Mouse (Mus musculus): ENCODE measurements around the gene Tnni3k. TPM values are rescaled to one million over a fixed set of nuclear protein-coding genes. Genes with fewer than 3 reads are reported as not detected.
A peak's percentile ranks its signal among the peaks of the same experiment; 100 is the strongest.

The Tnni3k gene
- 0.09 TPM in 1 of 2 replicates, not detected in the other for polyA plus RNA-seq (2015; fragmentation: Nextera tagmentation; extraction: Ambion mirVana)

DNA sequence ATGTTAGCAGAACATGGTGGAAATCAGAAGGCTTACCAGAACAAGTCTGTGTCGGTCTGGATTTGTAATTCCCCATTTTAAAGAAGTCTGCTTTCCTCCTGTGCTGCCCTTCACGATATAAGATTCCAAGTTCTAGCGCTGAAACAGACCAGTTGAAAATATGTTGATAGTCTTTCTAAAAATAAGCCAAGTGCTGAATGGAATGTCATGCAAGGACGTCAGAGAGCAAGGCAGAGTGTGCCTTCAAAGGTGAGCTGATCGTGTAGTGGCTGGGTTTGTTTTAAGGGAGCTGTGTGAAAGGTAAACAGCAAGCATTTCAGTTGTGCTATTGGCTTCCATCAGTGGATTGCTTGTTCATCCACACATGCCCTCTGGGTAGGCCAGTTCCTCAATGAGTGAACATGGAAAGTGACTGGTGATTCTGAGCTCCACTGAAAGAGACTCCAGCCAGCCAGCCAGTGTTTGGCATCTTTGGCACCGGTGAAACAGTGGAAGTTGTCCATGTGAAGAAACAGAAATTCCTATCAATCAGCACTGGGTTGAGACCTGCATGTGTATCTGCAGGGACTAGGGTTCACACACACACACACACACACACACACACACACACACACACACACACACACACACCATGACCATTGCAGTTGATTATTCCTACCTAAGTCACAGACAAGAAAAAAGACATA, at the start of gene Tnni3k:
Tnni3k (minus strand) TSS at position 177 of the 686 bp plus-strand sequence.
- no peaks in the 10 kb centered on the region for H3K9me3 ChIP-seq (replicated peaks)
- H3K27ac ChIP-seq: no peak within 1 kb of the TSS
- DNase-seq (no peak), ATAC-seq (ENCODE audit: low read depth) (no peak)
- H3K9ac ChIP-seq: no peak within 1 kb of the TSS
- WGBS (ENCODE audit: insufficient replicate concordance): 63% methylated on average over 6 of the region's 6 CpGs
- H3K4me2 ChIP-seq: no peak within 1 kb of the TSS
- H3K4me1 ChIP-seq (replicated peaks): no peaks in the 10 kb centered on the region
- no peak within 1 kb of the TSS for H3K4me3 ChIP-seq (replicated peaks)
- no peaks in the 10 kb centered on the region for H3K27me3 ChIP-seq
- no peaks in the 10 kb centered on the region for H3K36me3 ChIP-seq

DNA sequence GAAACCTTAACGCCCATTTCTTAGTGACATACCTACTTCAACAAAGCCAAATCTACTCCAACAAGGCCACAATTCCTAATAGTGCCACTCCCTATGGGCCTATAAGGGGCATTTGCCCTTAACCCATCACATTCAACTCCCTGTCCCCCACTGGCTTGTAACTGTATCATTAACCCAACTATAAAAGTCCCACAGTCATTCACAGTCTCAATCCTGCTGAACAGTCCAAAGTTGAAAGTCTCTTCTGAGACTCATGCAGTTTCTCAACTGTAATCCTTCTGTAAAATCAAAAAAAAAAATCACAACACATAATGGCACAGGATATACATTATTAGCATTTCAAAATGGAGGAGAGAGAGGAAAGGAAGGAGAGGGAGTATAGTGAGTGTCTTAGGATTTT, 44.1 kb upstream of the Tnni3k start:
- ATAC-seq (ENCODE audit: low read depth) (no peak), DNase-seq (no peak)
- H3K9me3 ChIP-seq (replicated peaks): no peaks in the 10 kb centered on the region
- no peak overlapping the region for H3K9ac ChIP-seq
- H3K4me1 ChIP-seq (replicated peaks): no peaks in the 10 kb centered on the region
- H3K4me3 ChIP-seq (replicated peaks): no peak overlapping the region
- no peak overlapping the region for H3K27ac ChIP-seq
- 68% methylated on average over 1 of the region's 1 CpGs for WGBS (ENCODE audit: insufficient replicate concordance)
- H3K27me3 ChIP-seq: no peaks in the 10 kb centered on the region
- no peaks in the 10 kb centered on the region for H3K36me3 ChIP-seq
- H3K4me2 ChIP-seq: no peak overlapping the region

DNA sequence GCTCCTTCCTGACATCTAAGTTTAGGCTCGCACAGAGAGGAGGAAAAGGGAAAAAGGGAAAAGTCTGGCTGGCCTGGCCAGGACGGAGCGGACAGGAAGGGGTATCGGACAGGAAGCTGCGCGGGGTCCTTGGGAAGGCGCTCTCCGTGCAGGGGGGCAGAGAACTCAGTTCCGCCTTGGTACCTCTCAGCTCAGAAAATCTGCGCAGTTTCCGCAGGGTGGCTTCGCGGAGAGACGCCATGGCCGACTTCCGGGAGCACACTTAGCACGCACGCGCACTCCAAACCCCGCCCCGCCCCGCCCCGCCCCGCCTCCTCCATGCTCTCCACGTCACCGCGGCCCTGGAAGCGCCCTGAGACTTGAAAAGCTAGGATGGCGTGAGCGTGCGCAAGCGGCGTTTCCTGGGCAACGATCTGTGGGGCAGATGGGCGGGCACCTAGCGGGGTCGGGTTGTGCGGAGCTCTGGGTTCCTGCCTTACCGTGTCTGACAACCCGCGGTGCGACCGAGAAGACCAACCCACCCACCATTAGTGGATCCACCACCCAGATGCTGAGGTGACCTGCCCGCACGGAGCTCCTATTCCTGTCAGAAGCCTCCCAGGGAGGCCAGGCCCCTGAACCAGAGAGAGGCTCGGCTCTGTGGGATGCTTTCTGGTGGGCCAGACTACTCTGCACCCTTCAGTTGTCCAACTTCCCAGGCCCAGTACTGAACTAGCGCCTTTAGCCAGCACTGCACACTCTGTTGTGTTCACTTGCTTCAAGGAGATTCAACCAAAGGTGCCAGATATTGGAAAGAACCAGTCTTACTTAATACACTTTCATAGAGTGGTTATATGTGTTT, 38.1 kb upstream of the Tnni3k start, which contains the start of the genes Fpgt and Lrriq3:
Fpgt (minus strand) TSS at position 288 of the 841 bp plus-strand sequence.
Lrriq3 (plus strand) TSS at position 319 of the 841 bp plus-strand sequence.
- H3K4me1 ChIP-seq (replicated peaks): peaks cover 14% of the 10 kb centered on the region
- peak within 1 kb of the TSS; percentile 47 for H3K27ac ChIP-seq
- whole genome bisulfite sequencing (ENCODE audit: insufficient replicate concordance): 1% methylated on average over 45 of the region's 47 CpGs
- peak within 1 kb of the TSS; percentile 72 for H3K9ac ChIP-seq
- ATAC-seq (ENCODE audit: low read depth): peak; percentile 99
- H3K4me2 ChIP-seq: peak within 1 kb of the TSS; percentile 80
- H3K27me3 ChIP-seq: no peaks in the 10 kb centered on the region
- H3K9me3 ChIP-seq (replicated peaks): no peaks in the 10 kb centered on the region
- no peaks in the 10 kb centered on the region for H3K36me3 ChIP-seq
- H3K4me3 ChIP-seq (replicated peaks): peak within 1 kb of the TSS; percentile 71
- DNase-seq: peak; percentile 76

DNA sequence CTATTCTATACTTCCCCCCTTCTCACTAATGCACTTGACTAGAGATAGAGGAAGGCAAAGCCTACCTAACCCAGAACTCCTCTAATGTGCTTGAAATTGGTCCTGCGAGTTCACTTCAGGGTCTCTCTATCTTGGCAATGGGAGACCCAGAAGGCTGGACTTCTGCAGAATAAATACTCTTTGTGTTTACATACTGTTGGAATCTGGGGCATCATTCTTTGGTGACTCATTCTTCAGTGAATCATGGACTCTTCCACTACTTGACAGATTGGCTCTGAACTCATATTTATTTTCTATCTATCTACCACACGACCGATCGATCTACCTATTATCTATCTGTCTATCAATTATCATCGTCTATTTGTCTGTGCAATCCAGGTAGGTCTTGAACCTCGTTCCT, 36.9 kb upstream of the Tnni3k start:
- no peak overlapping the region for H3K9ac ChIP-seq
- H3K4me1 ChIP-seq (replicated peaks): peaks cover 14% of the 10 kb centered on the region
- 82% methylated on average over 6 of the region's 6 CpGs for WGBS (ENCODE audit: insufficient replicate concordance)
- H3K4me2 ChIP-seq: peak overlapping the region; percentile 80
- DNase-seq (no peak), ATAC-seq (ENCODE audit: low read depth) (no peak)
- H3K36me3 ChIP-seq: peaks cover 8% of the 10 kb centered on the region
- no peak overlapping the region for H3K27ac ChIP-seq
- H3K27me3 ChIP-seq: no peaks in the 10 kb centered on the region
- no peaks in the 10 kb centered on the region for H3K9me3 ChIP-seq (replicated peaks)
- H3K4me3 ChIP-seq (replicated peaks): peak overlapping the region; percentile 71; the same call in 1 of the 2 replicates

DNA sequence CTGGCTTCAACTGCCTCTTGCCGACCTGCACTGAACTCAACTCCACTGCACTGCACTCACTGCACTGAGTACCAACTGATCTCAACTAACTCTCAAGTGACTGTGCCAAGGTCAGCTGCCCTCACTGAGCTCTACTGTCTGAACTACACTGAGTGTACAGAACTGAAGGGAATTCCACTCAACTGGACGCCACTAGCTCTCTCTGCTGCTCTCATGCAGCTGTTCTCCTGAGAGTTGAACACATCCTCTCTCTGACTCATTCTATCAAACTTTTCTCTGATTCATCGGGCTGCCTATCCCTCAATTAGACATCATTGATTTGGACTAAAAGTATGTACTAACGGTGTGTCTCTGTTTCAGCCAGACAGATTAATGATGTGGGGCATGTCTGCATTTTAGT, 22.7 kb upstream of the Tnni3k start:
- Histone ChIP-seq H3K27me3 (no peaks in the 10 kb centered on the region), H3K9me3 (replicated peaks) (no peaks in the 10 kb centered on the region), H3K4me2 (no peak overlapping the region), H3K36me3 (no peaks in the 10 kb centered on the region), H3K27ac (no peak overlapping the region), H3K4me3 (replicated peaks) (no peak overlapping the region), H3K4me1 (replicated peaks) (no peaks in the 10 kb centered on the region), H3K9ac (no peak overlapping the region)
- WGBS (ENCODE audit: insufficient replicate concordance): 60% methylated on average over 4 of the region's 4 CpGs
- DNase-seq (no peak), ATAC-seq (ENCODE audit: low read depth) (no peak)

GRCm38 (mm10) chr3:155059449-155059822, 4.2 kb upstream of the Tnni3k start:
- H3K27me3 ChIP-seq: no peaks in the 10 kb centered on the region
- H3K4me3 ChIP-seq (replicated peaks): no peak overlapping the region
- H3K27ac ChIP-seq: no peak overlapping the region
- no peak overlapping the region for H3K4me2 ChIP-seq
- ATAC-seq (ENCODE audit: low read depth) (no peak), DNase-seq (no peak)
- no peaks in the 10 kb centered on the region for H3K4me1 ChIP-seq (replicated peaks)
- H3K9me3 ChIP-seq (replicated peaks): no peaks in the 10 kb centered on the region
- H3K36me3 ChIP-seq: no peaks in the 10 kb centered on the region
- H3K9ac ChIP-seq: no peak overlapping the region

GRCm38 (mm10) chr3:155058800-155059448, 3.7 kb upstream of the Tnni3k start:
- no peak for DNase-seq
- Histone ChIP-seq H3K4me3 (replicated peaks) (no peak overlapping the region), H3K27ac (no peak overlapping the region), H3K9ac (no peak overlapping the region), H3K9me3 (replicated peaks) (no peaks in the 10 kb centered on the region), H3K27me3 (no peaks in the 10 kb centered on the region), H3K4me2 (no peak overlapping the region), H3K4me1 (replicated peaks) (no peaks in the 10 kb centered on the region), H3K36me3 (no peaks in the 10 kb centered on the region)
- WGBS (ENCODE audit: insufficient replicate concordance): 51% methylated on average over 6 of the region's 6 CpGs
- ATAC-seq (ENCODE audit: low read depth): no peak

DNA sequence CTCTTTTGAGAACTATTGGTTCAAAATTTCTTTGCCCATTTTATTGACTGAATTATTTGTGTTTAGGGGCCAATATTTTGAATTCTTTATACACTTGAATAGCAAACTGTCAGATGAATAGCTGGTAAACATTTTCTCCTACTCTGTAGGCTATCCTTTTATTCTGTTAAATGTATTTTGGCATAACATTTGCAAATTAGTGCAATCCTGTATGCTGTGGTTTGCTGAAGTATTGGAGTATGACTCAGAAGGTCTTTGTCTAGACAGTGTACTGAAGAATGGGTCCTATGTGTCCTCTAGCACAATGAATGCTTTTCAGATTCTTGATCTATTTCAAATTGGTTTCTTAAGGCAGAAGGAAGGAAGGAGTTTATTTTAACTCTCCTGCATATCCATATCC, 2.4 kb upstream of the Tnni3k start:
- Histone ChIP-seq H3K36me3 (no peaks in the 10 kb centered on the region), H3K9ac (no peak overlapping the region), H3K4me2 (no peak overlapping the region), H3K9me3 (replicated peaks) (no peaks in the 10 kb centered on the region), H3K27me3 (no peaks in the 10 kb centered on the region), H3K27ac (no peak overlapping the region), H3K4me1 (replicated peaks) (no peaks in the 10 kb centered on the region), H3K4me3 (replicated peaks) (no peak overlapping the region)
- no peak for DNase-seq
- no peak for ATAC-seq (ENCODE audit: low read depth)

DNA sequence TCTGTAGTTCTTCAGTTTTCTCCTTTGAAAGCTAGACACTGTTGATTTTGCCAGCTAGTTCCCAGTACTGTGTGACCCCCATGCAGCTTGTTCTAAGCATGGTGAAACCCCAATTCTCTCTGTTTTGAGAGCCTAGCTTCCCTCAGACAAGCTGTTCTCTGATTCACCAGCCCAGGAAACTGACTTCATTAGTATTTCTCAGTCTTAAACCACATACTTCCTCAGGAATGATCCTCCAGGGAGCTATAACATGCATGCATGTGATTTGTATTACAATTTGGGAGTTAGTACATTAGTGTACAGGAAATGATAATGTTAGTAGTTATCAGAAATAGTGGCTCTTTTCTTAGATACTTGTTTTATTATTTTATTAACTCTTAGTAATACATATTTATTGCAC, 1.4 kb upstream of the Tnni3k start:
- H3K27ac ChIP-seq: no peak overlapping the region
- no peak for ATAC-seq (ENCODE audit: low read depth)
- no peaks in the 10 kb centered on the region for H3K27me3 ChIP-seq

GRCm38 (mm10) chr3:155053189-155053588, 2.0 kb downstream of the Tnni3k start:
- WGBS (ENCODE audit: insufficient replicate concordance): 31% methylated on average over 1 of the region's 1 CpGs
- no peak for DNase-seq
- H3K36me3 ChIP-seq: no peaks in the 10 kb centered on the region
- H3K9me3 ChIP-seq (replicated peaks): no peaks in the 10 kb centered on the region
- H3K27me3 ChIP-seq: no peaks in the 10 kb centered on the region
- no peaks in the 10 kb centered on the region for H3K4me1 ChIP-seq (replicated peaks)
- ATAC-seq (ENCODE audit: low read depth): no peak
- H3K4me2 ChIP-seq: no peak overlapping the region
- no peak overlapping the region for H3K4me3 ChIP-seq (replicated peaks)
- no peak overlapping the region for H3K9ac ChIP-seq
- H3K27ac ChIP-seq: no peak overlapping the region

More for the DNA sequence above, 1.4 kb upstream of the Tnni3k start:
- no peaks in the 10 kb centered on the region for H3K9me3 ChIP-seq (replicated peaks)
- H3K4me2 ChIP-seq: no peak overlapping the region
- H3K36me3 ChIP-seq: no peaks in the 10 kb centered on the region
- no peak for DNase-seq
- H3K4me1 ChIP-seq (replicated peaks): no peaks in the 10 kb centered on the region
- no peak overlapping the region for H3K9ac ChIP-seq
- H3K4me3 ChIP-seq (replicated peaks): no peak overlapping the region

DNA sequence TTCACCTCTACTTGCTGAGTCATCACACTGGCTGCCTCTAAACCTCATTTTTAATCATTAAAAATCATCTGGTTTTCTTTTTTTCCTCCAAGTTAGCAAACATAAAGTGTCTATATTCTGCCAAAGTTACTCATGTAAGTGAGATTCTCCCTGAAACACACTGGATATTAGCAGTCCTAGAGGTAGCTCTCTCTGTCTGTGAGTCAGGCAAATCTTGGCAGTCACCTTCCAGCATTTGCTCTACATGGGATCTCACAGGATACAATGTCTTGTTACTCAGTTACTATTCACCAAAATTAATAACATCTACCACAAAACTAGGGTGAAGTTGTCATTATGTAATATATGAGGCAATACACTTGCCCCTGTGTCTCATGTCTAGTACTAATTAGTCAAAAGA, 3.2 kb downstream of the Tnni3k start:
- no peak overlapping the region for H3K9ac ChIP-seq
- DNase-seq: no peak
- no peak for ATAC-seq (ENCODE audit: low read depth)
- no peak overlapping the region for H3K4me3 ChIP-seq (replicated peaks)
- H3K36me3 ChIP-seq: no peaks in the 10 kb centered on the region
- no peaks in the 10 kb centered on the region for H3K4me1 ChIP-seq (replicated peaks)
- no peak overlapping the region for H3K27ac ChIP-seq
- H3K27me3 ChIP-seq: no peaks in the 10 kb centered on the region
- H3K4me2 ChIP-seq: no peak overlapping the region
- H3K9me3 ChIP-seq (replicated peaks): no peaks in the 10 kb centered on the region
